Mouse (Mus musculus): Measurements from ENCODE around the gene H2-M10.2.

DNA sequence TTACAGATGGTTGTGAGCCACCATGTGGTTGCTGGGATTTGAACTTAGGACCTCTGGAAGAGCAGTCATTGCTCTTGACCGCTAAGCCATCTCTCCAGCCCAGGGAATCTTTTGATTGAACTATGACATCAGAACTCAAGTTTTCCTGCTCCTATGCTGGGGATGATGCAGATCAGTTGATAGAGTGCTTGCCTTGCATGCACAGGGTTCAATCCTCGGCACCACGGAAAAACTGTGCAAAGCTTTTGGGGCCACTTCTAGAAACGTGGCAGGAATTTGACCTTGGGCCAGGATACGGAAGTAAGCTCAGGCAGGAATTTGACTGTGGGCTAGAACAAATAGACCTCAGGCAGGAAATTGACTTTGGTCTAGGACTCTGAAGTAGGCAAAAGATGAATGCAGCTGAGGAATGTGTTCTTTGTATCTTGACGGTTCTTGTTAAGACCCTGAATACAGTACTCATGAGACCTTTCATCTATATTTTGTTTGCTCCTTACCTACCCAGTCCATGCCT is 33.1 kb downstream of the H2-M10.2 start:
- TF ChIP-seq CTCF (IDR thresholded peaks at IDR 0.05; ENCODE audit: low read depth) (no peak), EP300 (optimal IDR thresholded peaks at IDR 0.05) (no peak)

All from stomach, postnatal 0 days (tissue).